Mouse (Mus musculus) E14TG2a.4 (cell line): ENCODE measurements at regions not wholly inside any gene's neighbourhood (a gene's known extent, or its start where the extent isn't known, plus 50 kb on each side); places are given as distances from the start of the nearest gene placed in this dataset.

Source experiments
- CTCF ChIP-seq: conservative IDR thresholded peaks from 2 replicates; pipeline ENCODE4 v1.5.1; 2014; ENCODE audit warnings: low read length
- NANOG ChIP-seq: IDR thresholded peaks from 2 replicates; pipeline ENCODE4 v1.6.1; 2014; ENCODE audit warnings: borderline replicate concordance, low read length, mixed read lengths
- POU5F1 ChIP-seq: IDR thresholded peaks from 2 replicates; pipeline ENCODE4 v1.6.1; 2014; ENCODE audit warnings: low read length, borderline replicate concordance

DNA sequence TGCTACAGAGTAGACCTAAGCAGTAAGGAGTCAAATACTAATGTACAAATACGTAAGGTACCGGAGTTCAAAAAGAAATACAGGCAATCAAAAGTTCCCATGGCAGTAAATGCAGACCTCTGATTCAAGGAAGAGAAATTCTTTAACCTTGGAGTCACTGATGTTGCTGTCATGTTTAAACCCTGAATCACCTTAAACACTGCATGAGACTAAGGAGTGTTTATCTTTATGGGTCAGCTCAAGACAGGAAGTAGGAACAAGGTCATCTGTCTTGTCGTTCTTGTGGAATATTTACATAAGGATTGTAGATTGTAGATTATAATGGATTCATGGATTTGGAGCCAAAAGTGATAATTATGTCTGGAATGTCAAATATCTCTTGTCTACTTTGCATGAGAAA is 1708.7 kb upstream of the Slc10a2 start:
- no peak for TF ChIP-seq CTCF
- TF ChIP-seq POU5F1 = no peak
- TF ChIP-seq NANOG = no peak
